Mouse (Mus musculus) brain, embryonic 18.5 days (tissue): ENCODE data around the gene Fam133b.

ENCODE experiments used
- DNase-seq: peaks from one replicate; pipeline ENCODE4 v3.0.0-alpha.2; 2012; ENCODE audit warnings: low read depth, low spot score

Gene Fam133b

GRCm38 (mm10) chr5:3543629-3544479, at the start of gene Fam133b:
Fam133b (plus strand) TSS chr5:3543833.
- peak; percentile 77 for DNase-seq

- no peak for DNase-seq
Observed at GRCm38 (mm10) chr5:3493968-3494367, 49.7 kb upstream of the Fam133b start.

- no peak for DNase-seq
Observed at GRCm38 (mm10) chr5:3494452-3495187, 49.0 kb upstream of the Fam133b start.

- no peak for DNase-seq
Observed at GRCm38 (mm10) chr5:3497505-3497925, 46.1 kb upstream of the Fam133b start.

- no peak for DNase-seq
Observed at GRCm38 (mm10) chr5:3500298-3500697, 43.3 kb upstream of the Fam133b start.

GRCm38 (mm10) chr5:3500957-3501563, 42.6 kb upstream of the Fam133b start:
- DNase-seq: no peak

GRCm38 (mm10) chr5:3501564-3502001, 42.0 kb upstream of the Fam133b start:
- DNase-seq: no peak

GRCm38 (mm10) chr5:3502610-3503350, 40.9 kb upstream of the Fam133b start:
- no peak for DNase-seq

- no peak for DNase-seq
Observed at GRCm38 (mm10) chr5:3503373-3503772, 40.3 kb upstream of the Fam133b start.

- no peak for DNase-seq
Observed at GRCm38 (mm10) chr5:3503836-3504323, 39.8 kb upstream of the Fam133b start.

GRCm38 (mm10) chr5:3504453-3504852, 39.2 kb upstream of the Fam133b start:
- no peak for DNase-seq

GRCm38 (mm10) chr5:3505553-3505952, 38.1 kb upstream of the Fam133b start:
- DNase-seq: no peak

- no peak for DNase-seq
Observed at GRCm38 (mm10) chr5:3508480-3509381, 34.9 kb upstream of the Fam133b start.

- no peak for DNase-seq
Observed at GRCm38 (mm10) chr5:3509503-3509902, 34.1 kb upstream of the Fam133b start.

GRCm38 (mm10) chr5:3511097-3511795, 32.4 kb upstream of the Fam133b start:
- DNase-seq: no peak

- DNase-seq: no peak
Observed at GRCm38 (mm10) chr5:3512584-3512983, 31.0 kb upstream of the Fam133b start.

GRCm38 (mm10) chr5:3514901-3515311, 28.7 kb upstream of the Fam133b start:
- no peak for DNase-seq

GRCm38 (mm10) chr5:3515477-3515876, 28.2 kb upstream of the Fam133b start:
- DNase-seq: no peak

- peak; percentile 56 for DNase-seq
Observed at GRCm38 (mm10) chr5:3516481-3517075, 27.1 kb upstream of the Fam133b start.
